Mouse (Mus musculus) cerebellum, adult 2 months (tissue): Measurements from ENCODE around the gene Tfr2.

Experiments
- CTCF ChIP-seq: fragments of 200-500 bp; IDR thresholded peaks from 2 replicates; pipeline ENCODE4 v1.5.1; 2011; ENCODE audit warnings: low read depth, mild to moderate bottlenecking, control low read depth, low read length, moderate library complexity, borderline replicate concordance; ENCODE audit not compliant: insufficient read depth
- POLR2A ChIP-seq: fragments of 200-500 bp; IDR thresholded peaks from 2 replicates; pipeline ENCODE4 v1.6.1; 2011; ENCODE audit warnings: low read length, control low read depth, borderline replicate concordance; ENCODE audit not compliant: insufficient read depth

- TF ChIP-seq CTCF = no peak
- no peak for TF ChIP-seq POLR2A
Observed at GRCm38 (mm10) chr5:137528247-137528968, 41.2 kb upstream of the Tfr2 start.
